Mouse (Mus musculus) ES-E14 (cell line): Measurements from ENCODE around the gene Rph3a. TPM values are rescaled to one million over a fixed set of nuclear protein-coding genes. Genes with fewer than 3 reads are reported as not detected.

Experiments
- DNase-seq: peaks from one replicate; pipeline ENCODE4 v3.0.0-alpha.2; 2013; ENCODE audit warnings: low read depth, low spot score
- H3K27ac ChIP-seq: 2 replicates; pipeline ENCODE4 v1.5.1; 2012; ENCODE audit warnings: low read depth, mild to moderate bottlenecking, low read length, moderate library complexity, mixed read lengths; ENCODE audit not compliant: poor library complexity, insufficient read depth, severe bottlenecking
- H3K36me3 ChIP-seq: 2 replicates; pipeline ENCODE4 v1.6.1; 2012; ENCODE audit warnings: mild to moderate bottlenecking, low read length, moderate library complexity, mixed read lengths; ENCODE audit not compliant: control insufficient read depth, poor library complexity, insufficient read depth, severe bottlenecking
- H3K4me1 ChIP-seq, 2 experiments: fragments of 150-350 bp in 1 of 2; sonication (generic) in 1 of 2; 2 replicates each; pipeline ENCODE4 v1.6.1; 2012; ENCODE audit warnings: low read length in 2 of 2, mild to moderate bottlenecking in 1 of 2, mixed read lengths in 1 of 2; ENCODE audit not compliant: control insufficient read depth in 2 of 2, insufficient read depth in 2 of 2, poor library complexity in 1 of 2
- H3K4me3 ChIP-seq, 2 experiments: fragments of 150-350 bp in 1 of 2; sonication (generic) in 1 of 2; 2 replicates each; pipeline ENCODE4 v1.5.1; 2012; ENCODE audit warnings: low read length in 2 of 2, low read depth in 1 of 2, mild to moderate bottlenecking in 1 of 2, mixed read lengths in 1 of 2; ENCODE audit not compliant: insufficient read depth in 1 of 2, poor library complexity in 1 of 2, severe bottlenecking in 1 of 2
- H3K9ac ChIP-seq: 2 replicates; pipeline ENCODE4 v1.6.1; 2012; ENCODE audit warnings: low read depth, mild to moderate bottlenecking, low read length, mixed read lengths; ENCODE audit not compliant: poor library complexity, insufficient read depth, severe bottlenecking
- H3K9me3 ChIP-seq: fragments of 150-350 bp; sonication (generic); 2 replicates; pipeline ENCODE4 v1.6.1; 2012; ENCODE audit warnings: low read depth, mild to moderate bottlenecking, low read length; ENCODE audit not compliant: control insufficient read depth, insufficient read depth
- CHD2 ChIP-seq: IDR thresholded peaks from 2 replicates; pipeline ENCODE4 v1.6.1; 2014; ENCODE audit warnings: mild to moderate bottlenecking, low read depth, low read length, inconsistent platforms
- HCFC1 ChIP-seq: IDR thresholded peaks from 2 replicates; pipeline ENCODE4 v1.6.1; 2012; ENCODE audit warnings: low read length, inconsistent platforms, borderline replicate concordance; ENCODE audit not compliant: insufficient read depth
- MAFK ChIP-seq: IDR thresholded peaks from 2 replicates; pipeline ENCODE4 v1.6.1; 2014; ENCODE audit warnings: mild to moderate bottlenecking, low read depth, low read length, inconsistent platforms; ENCODE audit not compliant: insufficient read depth
- ZC3H11A ChIP-seq: IDR thresholded peaks from 2 replicates; pipeline ENCODE4 v1.6.1; 2012; ENCODE audit warnings: low read depth, mild to moderate bottlenecking, inconsistent platforms, low read length, borderline replicate concordance
- ZNF384 ChIP-seq: IDR thresholded peaks from 2 replicates; pipeline ENCODE4 v1.6.1; 2012; ENCODE audit warnings: low read depth, low read length, inconsistent platforms
- in situ Hi-C, 2 experiments: fragments of 600-800 bp; cut with MboI; formaldehyde crosslinking; loops; one replicate each; pipeline ENCODE4 v1.15.1; 2025; ENCODE audit warnings: low sequenced_read_pairs in 2 of 2, inconsistent platforms in 1 of 2; ENCODE audit not compliant: unreplicated experiment in 2 of 2
- total RNA-seq: library from RNA; depleted of rRNA; stranded (reverse); fragments of 300-350 nt; gene quantifications from 2 replicates; pipeline ENCODE4 v1.2.3, GENCODE M21; 2012

Rph3a gene
- total RNA-seq, 1 experiment: 0.09 TPM

DNA sequence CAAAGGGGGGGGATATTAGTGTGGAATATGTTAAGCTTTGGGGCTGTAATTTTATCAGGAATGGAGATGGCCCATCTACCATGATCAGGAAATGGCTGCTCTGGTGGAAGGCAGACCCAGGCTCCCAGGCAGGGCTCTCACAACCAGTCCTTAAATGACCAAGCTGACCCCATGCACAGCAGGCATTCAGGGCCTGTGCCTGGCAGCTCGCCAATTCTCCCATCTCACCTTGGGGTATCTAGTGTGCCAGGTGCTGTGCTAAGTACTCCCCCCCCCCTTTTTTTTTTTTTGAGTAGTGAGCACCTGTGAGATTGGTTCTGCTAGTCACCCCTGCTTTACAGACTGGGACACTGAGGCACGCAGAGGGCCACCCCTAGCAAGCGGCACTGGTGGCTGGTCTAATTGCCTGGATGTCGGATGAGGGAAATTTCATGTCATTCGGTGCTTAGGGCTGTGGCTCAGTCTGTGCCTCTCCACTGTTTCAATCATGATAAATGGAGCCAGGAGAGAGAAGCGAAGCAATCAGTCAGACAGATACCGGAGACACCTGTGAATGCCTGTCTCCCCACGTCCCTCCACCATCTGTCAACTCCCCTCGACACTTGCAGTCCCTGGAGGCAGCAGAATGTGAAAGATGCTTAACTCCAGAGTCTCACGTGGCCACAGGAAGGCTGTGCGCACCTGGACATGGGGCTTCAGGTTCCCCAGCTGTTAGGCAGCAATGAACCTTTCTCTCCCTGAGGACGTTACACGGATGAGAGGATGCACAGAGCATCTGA, 42.3 kb downstream of the Rph3a start:
- Histone ChIP-seq H3K4me3 (no peak overlapping the region), H3K9ac (no peak overlapping the region), H3K27ac (no peak overlapping the region), H3K9me3 (no peaks in the 10 kb centered on the region), H3K4me1 (no peaks in the 10 kb centered on the region), H3K36me3 (no peaks in the 10 kb centered on the region)
- no peak for TF ChIP-seq ZNF384
- no peak for TF ChIP-seq HCFC1
- no peak for TF ChIP-seq ZC3H11A
- TF ChIP-seq CHD2: no peak
- TF ChIP-seq MAFK: no peak
- no peak for DNase-seq
- in situ Hi-C loops: no loop called here

DNA sequence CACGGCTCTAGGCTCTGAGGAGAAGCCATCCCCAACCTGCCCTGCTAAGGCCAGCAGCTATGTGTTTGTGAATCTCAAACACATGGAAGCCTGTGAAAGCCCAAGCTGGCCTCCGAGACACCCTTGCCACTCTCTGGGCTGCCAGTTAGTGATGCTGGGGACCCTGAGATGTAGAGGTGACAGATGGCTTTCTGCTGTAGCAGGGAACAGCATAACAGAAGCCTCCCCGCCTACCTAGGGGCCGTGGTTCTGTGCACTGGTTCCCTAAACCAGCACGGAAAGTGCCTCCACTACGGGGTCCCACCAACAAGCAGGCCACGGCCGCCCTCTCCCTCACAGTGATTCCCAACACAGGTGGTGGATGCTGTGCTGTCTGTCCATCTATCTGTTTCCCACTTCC, 43.0 kb downstream of the Rph3a start:
- TF ChIP-seq ZNF384 (no peak), CHD2 (no peak), MAFK (no peak), ZC3H11A (no peak), HCFC1 (no peak)
- Histone ChIP-seq H3K9ac (no peak overlapping the region), H3K36me3 (no peaks in the 10 kb centered on the region), H3K27ac (no peak overlapping the region), H3K9me3 (no peaks in the 10 kb centered on the region), H3K4me3 (no peak overlapping the region), H3K4me1 (no peaks in the 10 kb centered on the region)
- DNase-seq: no peak
- in situ Hi-C loops: no loop called here

DNA sequence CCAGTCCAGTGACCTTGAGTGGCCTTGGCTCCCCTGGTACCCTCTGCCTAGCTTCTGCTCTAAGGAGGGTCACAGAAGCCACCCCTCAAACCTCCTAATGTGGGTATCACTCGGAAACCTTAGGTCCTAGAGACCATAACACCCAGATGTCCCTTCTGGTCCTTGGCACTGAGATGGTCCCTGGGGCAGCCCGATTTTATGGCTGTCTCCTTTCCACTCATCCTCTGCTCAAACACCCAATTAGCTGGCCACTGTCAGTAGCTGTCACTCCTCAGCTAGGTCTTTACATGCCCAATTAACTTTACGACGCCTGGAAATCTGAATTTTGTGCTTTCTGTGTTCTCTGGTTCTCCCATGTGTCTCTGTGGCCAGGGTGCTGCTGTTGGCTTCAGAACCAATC, 43.7 kb downstream of the Rph3a start:
- H3K36me3 ChIP-seq: no peaks in the 10 kb centered on the region
- no peaks in the 10 kb centered on the region for H3K9me3 ChIP-seq
- no peak overlapping the region for H3K9ac ChIP-seq
- H3K4me1 ChIP-seq: no peaks in the 10 kb centered on the region
- H3K4me3 ChIP-seq: no peak overlapping the region
- no peak overlapping the region for H3K27ac ChIP-seq
- DNase-seq: no peak
- in situ Hi-C loops: no loop called here
- TF ChIP-seq ZC3H11A (no peak), CHD2 (no peak), ZNF384 (no peak), HCFC1 (no peak), MAFK (no peak)

DNA sequence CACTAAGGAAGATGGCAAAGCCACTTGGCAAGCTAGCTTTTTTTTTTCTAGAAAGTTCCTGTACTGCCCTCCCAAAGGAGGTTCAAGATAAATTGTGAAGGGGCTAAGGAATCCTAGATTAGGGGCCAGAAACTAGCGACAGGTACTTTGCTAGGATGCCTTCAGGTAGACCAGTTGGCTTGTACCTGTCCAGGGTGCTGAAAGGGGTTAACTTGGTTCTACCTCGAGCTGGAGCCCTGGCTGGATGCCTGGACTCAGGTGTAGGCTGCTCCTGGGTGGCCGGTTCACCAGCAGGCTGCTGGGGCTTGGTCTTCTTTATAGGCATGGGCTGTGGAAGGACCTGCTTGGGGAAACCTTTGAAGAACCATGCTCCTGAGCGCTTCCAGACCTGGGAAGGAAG, 48.9 kb downstream of the Rph3a start:
- in situ Hi-C loops: no loop called here
- no peaks in the 10 kb centered on the region for H3K4me1 ChIP-seq
- DNase-seq: peak; percentile 47
- H3K27ac ChIP-seq: no peak overlapping the region
- H3K4me3 ChIP-seq: no peak overlapping the region
- H3K36me3 ChIP-seq: no peaks in the 10 kb centered on the region
- TF ChIP-seq ZNF384 (no peak), HCFC1 (no peak), ZC3H11A (no peak), MAFK (no peak)
- H3K9me3 ChIP-seq: no peaks in the 10 kb centered on the region
- no peak overlapping the region for H3K9ac ChIP-seq

DNA sequence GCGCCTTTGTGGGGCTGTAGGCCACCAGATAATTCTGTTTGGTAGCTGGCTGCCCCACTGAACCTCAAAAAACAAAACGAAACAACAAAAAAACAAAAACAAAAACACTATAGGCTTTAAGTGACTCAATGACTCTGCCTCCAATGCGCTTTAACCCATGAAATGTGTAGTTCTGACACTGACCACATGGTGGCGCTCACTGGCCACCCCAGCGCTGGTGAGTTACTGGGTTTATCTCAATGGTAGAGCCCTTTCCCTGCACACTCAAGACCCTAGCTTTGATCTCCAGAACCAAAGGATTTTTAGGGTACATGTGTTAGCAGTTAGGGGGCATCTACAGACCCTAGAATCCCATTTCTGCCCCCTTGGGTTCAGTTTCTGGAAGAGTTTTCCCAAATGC, 55.9 kb downstream of the Rph3a start:
- in situ Hi-C loops: no loop called here
- DNase-seq: peak; percentile 37
- no peaks in the 10 kb centered on the region for H3K9me3 ChIP-seq

More for the DNA sequence above, 55.9 kb downstream of the Rph3a start:
- no peak overlapping the region for H3K9ac ChIP-seq
- H3K4me1 ChIP-seq: no peaks in the 10 kb centered on the region
- H3K4me3 ChIP-seq: no peak overlapping the region
- TF ChIP-seq ZNF384 (no peak), ZC3H11A (peak; percentile 68)
- H3K36me3 ChIP-seq: no peaks in the 10 kb centered on the region
- H3K27ac ChIP-seq: no peak overlapping the region
